Mouse (Mus musculus): Measurements from ENCODE around the gene Efemp2. TPM values are rescaled to one million over a fixed set of nuclear protein-coding genes. Genes with fewer than 3 reads are reported as not detected.

The Efemp2 gene
- polyA plus RNA-seq (2016; fragmentation: Nextera tagmentation; extraction: Ambion mirVana), result 57.9 and 68.9 TPM in 2 replicates

DNA sequence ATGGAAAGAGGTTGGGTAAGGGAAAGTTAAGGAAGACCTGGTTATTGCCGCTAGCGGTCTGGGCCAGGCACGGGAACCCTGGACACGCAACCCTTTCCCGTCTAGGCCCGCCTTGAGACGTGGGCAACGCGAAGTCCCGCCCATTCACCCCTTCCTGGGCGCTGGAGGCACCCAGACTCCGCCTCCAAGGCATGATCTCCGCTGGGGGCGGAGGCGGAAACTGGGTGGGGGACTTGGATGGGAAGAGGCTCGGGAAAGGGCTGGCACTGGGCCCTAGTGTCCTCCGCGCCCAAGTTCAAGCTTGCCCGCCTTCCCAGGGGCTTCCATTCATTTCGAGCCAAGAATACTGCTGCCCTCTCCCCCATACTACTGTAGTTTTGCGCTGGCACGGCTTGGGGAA lies at the start of gene Efemp2:
Gene Efemp2, plus strand, starts transcription at position 235 of the 400 bp plus-strand sequence.
- ATAC-seq (ENCODE audit: low FRiP score, low read depth), result peak; percentile 59
- H3K27ac ChIP-seq (replicated peaks), result peak within 1 kb of the TSS; percentile 71
- H3K4me1 ChIP-seq, result peaks cover 25% of the 10 kb centered on the region
- peak within 1 kb of the TSS; percentile 92 for H3K9ac ChIP-seq (replicated peaks)
- WGBS, result under 1% methylated on average over 22 of the region's 22 CpGs
- no peaks in the 10 kb centered on the region for H3K9me3 ChIP-seq
- H3K4me2 ChIP-seq (replicated peaks), result peak within 1 kb of the TSS; percentile 97
- H3K4me3 ChIP-seq, result peak within 1 kb of the TSS; percentile 63
- no peaks in the 10 kb centered on the region for H3K27me3 ChIP-seq
- H3K36me3 ChIP-seq, result peaks cover 6% of the 10 kb centered on the region; the same call in 1 of the 2 replicates

DNA sequence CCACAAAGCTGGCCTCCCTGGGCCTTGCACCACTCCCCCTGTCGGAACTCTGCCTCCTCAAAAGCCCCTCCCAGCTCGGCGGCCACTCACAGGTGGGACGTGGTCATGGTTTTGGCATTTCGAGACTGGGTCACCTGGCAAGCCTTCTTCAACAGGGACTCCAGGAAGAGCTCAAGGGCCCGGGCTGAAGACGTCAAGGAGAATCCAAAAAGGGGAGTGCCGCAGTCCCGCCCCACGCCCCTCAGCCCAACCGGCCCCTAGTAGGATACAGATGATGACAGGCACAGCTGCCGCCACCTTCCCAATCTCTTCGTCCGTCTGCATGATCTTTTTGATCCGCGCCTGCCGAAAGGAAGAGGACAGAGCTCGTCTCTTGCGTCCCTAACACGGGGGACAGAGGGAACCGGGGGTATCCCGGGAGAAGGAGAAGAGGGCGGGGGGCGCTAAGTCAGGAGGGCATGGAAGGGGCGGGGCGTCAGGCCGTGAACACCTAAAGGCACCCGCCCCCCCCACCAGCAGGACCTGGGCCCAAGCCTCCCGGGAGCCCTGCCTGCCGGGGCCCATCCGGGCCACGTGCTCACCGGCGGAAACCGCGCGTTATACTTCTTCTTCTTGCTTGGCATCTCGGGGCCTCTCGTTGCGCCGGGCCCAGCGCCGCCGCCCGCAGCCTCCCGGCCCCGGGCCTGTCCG lies 49.5 kb upstream of the Efemp2 start:
- H3K4me3 ChIP-seq, result peak overlapping the region; percentile 80
- ATAC-seq (ENCODE audit: low FRiP score, low read depth), result peak; percentile 14
- peak overlapping the region; percentile 95 for H3K4me2 ChIP-seq (replicated peaks)
- WGBS, result under 1% methylated on average over 39 of the region's 48 CpGs
- no peaks in the 10 kb centered on the region for H3K27me3 ChIP-seq
- peak overlapping the region; percentile 90 for H3K27ac ChIP-seq (replicated peaks)
- peaks cover 32% of the 10 kb centered on the region for H3K4me1 ChIP-seq
- H3K9me3 ChIP-seq, result no peaks in the 10 kb centered on the region
- peaks cover 53% of the 10 kb centered on the region for H3K36me3 ChIP-seq
- H3K9ac ChIP-seq (replicated peaks), result peak overlapping the region; percentile 86

GRCm38 (mm10) chr19:5424782-5425741 lies 48.7 kb upstream of the Efemp2 start, which contains the start of the genes Drap1 and AI837181:
TSS of gene Drap1 (minus strand) at chr19:5424979.
TSS of gene AI837181 (plus strand) at chr19:5425144.
- peak; percentile 92 for ATAC-seq (ENCODE audit: low FRiP score, low read depth)
- peak within 1 kb of the TSS; percentile 95 for H3K9ac ChIP-seq (replicated peaks)
- peak within 1 kb of the TSS; percentile 90 for H3K27ac ChIP-seq (replicated peaks)
- 1% methylated on average over 55 of the region's 87 CpGs for WGBS
- peaks cover 32% of the 10 kb centered on the region for H3K4me1 ChIP-seq
- no peaks in the 10 kb centered on the region for H3K9me3 ChIP-seq
- H3K4me3 ChIP-seq, result peak within 1 kb of the TSS; percentile 80
- H3K36me3 ChIP-seq, result peaks cover 44% of the 10 kb centered on the region
- H3K4me2 ChIP-seq (replicated peaks), result peak within 1 kb of the TSS; percentile 95
- no peaks in the 10 kb centered on the region for H3K27me3 ChIP-seq

DNA sequence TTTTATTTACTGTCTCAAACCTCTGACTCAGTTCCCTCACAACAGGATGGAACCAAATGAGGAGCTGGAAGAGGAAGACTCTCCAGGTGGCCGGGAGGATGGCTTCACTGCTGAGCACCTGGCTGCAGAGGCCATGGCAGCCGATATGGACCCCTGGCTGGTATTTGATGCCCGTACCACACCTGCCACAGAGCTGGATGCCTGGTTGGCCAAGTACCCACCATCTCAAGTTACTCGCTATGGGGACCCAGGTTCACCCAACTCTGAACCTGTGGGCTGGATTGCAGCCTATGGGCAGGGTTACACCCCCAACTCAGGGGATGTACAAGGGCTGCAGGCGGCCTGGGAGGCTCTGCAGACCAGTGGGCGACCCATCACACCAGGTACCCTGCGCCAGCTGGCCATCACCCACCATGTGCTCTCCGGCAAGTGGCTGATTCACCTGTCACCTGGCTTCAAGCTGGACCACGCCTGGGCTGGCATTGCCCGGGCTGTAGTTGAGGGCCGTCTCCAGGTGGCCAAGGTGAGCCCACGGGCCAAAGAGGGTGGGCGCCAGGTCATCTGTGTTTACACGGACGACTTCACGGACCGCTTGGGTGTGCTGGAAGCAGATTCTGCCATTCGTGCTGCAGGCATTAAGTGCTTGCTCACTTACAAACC lies 47.7 kb upstream of the Efemp2 start:
- WGBS, result 90% methylated on average over 18 of the region's 18 CpGs
- ATAC-seq (ENCODE audit: low FRiP score, low read depth), result no peak

GRCm38 (mm10) chr19:5426640-5427290 lies 47.0 kb upstream of the Efemp2 start:
- H3K27ac ChIP-seq (replicated peaks), result 0 out of 2 replicates have a peak overlapping the region, but pooled peaks have one; percentile 4

More for the DNA sequence above, 47.7 kb upstream of the Efemp2 start:
- no peaks in the 10 kb centered on the region for H3K27me3 ChIP-seq
- peaks cover 35% of the 10 kb centered on the region for H3K36me3 ChIP-seq
- H3K4me3 ChIP-seq, result peak overlapping the region; percentile 80
- no peaks in the 10 kb centered on the region for H3K9me3 ChIP-seq
- H3K4me1 ChIP-seq, result peaks cover 32% of the 10 kb centered on the region
- H3K27ac ChIP-seq (replicated peaks), result peak overlapping the region; percentile 80; the same call in 1 of the 2 replicates
- peak overlapping the region; percentile 95 for H3K9ac ChIP-seq (replicated peaks)
- peak overlapping the region; percentile 79 for H3K4me2 ChIP-seq (replicated peaks)

DNA sequence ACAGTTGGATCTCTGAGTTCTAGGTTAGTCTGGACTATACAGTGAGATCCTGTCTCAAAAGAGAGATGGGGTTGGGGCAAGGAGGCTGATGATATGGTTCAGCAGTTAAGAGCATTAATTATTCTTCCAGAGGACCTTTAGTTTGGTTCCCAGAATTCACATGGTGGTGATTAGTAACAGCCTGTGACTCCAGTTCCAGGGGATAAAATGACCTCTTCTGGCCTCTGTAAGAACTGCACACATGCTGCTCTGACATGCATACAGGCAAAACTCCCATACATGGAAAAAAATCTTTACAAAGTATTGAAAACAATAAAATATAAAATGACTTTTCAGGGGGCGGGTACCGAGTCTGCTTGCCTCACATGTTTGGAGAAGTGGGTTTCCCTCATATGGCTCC lies 45.7 kb upstream of the Efemp2 start:
- H3K27ac ChIP-seq (replicated peaks), result no peak overlapping the region
- no peaks in the 10 kb centered on the region for H3K9me3 ChIP-seq
- peaks cover 19% of the 10 kb centered on the region for H3K36me3 ChIP-seq
- H3K27me3 ChIP-seq, result no peaks in the 10 kb centered on the region
- peaks cover 29% of the 10 kb centered on the region for H3K4me1 ChIP-seq
- no peak overlapping the region for H3K4me3 ChIP-seq
- ATAC-seq (ENCODE audit: low FRiP score, low read depth), result no peak
- WGBS, result 82% methylated on average over 2 of the region's 2 CpGs
- H3K9ac ChIP-seq (replicated peaks), result no peak overlapping the region
- no peak overlapping the region for H3K4me2 ChIP-seq (replicated peaks)

More at GRCm38 (mm10) chr19:5426640-5427290, 47.0 kb upstream of the Efemp2 start:
- H3K4me2 ChIP-seq (replicated peaks), result peak overlapping the region; percentile 79
- H3K36me3 ChIP-seq, result peaks cover 29% of the 10 kb centered on the region
- no peak overlapping the region; the same call in 1 of the 2 replicates for H3K9ac ChIP-seq (replicated peaks)
- WGBS, result 90% methylated on average over 13 of the region's 13 CpGs
- H3K27me3 ChIP-seq, result no peaks in the 10 kb centered on the region
- no peak for ATAC-seq (ENCODE audit: low FRiP score, low read depth)
- H3K4me3 ChIP-seq, result peak overlapping the region; percentile 12; the same call in 1 of the 2 replicates
- H3K4me1 ChIP-seq, result peaks cover 32% of the 10 kb centered on the region
- no peaks in the 10 kb centered on the region for H3K9me3 ChIP-seq

GRCm38 (mm10) chr19:5429219-5429618 lies 44.5 kb upstream of the Efemp2 start:
- Histone ChIP-seq H3K27ac (replicated peaks) (no peak overlapping the region), H3K4me3 (no peak overlapping the region), H3K4me2 (replicated peaks) (no peak overlapping the region), H3K36me3 (peaks cover 14% of the 10 kb centered on the region), H3K27me3 (0 out of 2 replicates have a peak, but pooled peaks cover 3% of the 10 kb centered on the region), H3K9me3 (no peaks in the 10 kb centered on the region), H3K9ac (replicated peaks) (no peak overlapping the region), H3K4me1 (peaks cover 25% of the 10 kb centered on the region)
- ATAC-seq (ENCODE audit: low FRiP score, low read depth), result no peak
- WGBS, result 88% methylated on average over 4 of the region's 4 CpGs

GRCm38 (mm10) chr19:5429806-5430205 lies 43.9 kb upstream of the Efemp2 start:
- ATAC-seq (ENCODE audit: low FRiP score, low read depth), result no peak
- WGBS, result 78% methylated on average over 8 of the region's 8 CpGs
- Histone ChIP-seq H3K27ac (replicated peaks) (no peak overlapping the region), H3K9ac (replicated peaks) (no peak overlapping the region), H3K9me3 (no peaks in the 10 kb centered on the region), H3K4me2 (replicated peaks) (no peak overlapping the region), H3K36me3 (peaks cover 14% of the 10 kb centered on the region), H3K4me3 (no peak overlapping the region), H3K27me3 (peaks cover 5% of the 10 kb centered on the region; the same call in 1 of the 2 replicates), H3K4me1 (peaks cover 25% of the 10 kb centered on the region)

GRCm38 (mm10) chr19:5430408-5430807 lies 43.3 kb upstream of the Efemp2 start:
- ATAC-seq (ENCODE audit: low FRiP score, low read depth), result no peak
- Histone ChIP-seq H3K27ac (replicated peaks) (no peak overlapping the region), H3K36me3 (peaks cover 14% of the 10 kb centered on the region), H3K9me3 (no peaks in the 10 kb centered on the region), H3K4me2 (replicated peaks) (no peak overlapping the region), H3K4me3 (no peak overlapping the region), H3K4me1 (peaks cover 25% of the 10 kb centered on the region), H3K9ac (replicated peaks) (no peak overlapping the region), H3K27me3 (peaks cover 5% of the 10 kb centered on the region; the same call in 1 of the 2 replicates)
- 97% methylated on average over 1 of the region's 1 CpGs for WGBS

DNA sequence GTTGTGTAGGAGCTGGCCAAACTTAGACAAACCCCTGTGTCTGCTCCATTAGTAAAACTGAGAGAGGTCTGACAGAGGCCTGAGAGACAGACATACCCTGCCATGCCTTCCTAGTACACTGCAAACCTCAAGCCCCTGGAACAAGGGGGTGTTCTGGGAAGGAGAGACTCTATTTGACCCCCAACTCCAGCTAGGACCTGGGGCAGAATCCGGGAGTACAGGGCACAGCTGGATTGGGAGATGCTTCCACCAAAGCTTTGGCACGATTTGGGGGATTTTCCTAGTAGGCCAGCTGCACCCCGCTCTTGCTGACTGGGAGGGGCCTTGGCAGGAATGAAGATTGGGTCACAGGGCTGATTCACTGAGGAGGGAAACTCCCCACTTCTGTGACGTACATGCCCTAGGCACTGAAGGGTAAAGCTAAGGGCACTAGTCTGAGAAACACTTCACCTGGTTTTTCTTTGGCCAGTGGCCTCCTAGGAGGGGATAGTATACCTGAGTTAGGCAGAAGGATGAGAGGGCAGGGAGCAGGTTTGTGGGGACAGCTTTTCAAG lies 41.8 kb upstream of the Efemp2 start:
- no peak overlapping the region for H3K27ac ChIP-seq (replicated peaks)
- H3K4me2 ChIP-seq (replicated peaks), result no peak overlapping the region
- no peak for ATAC-seq (ENCODE audit: low FRiP score, low read depth)
- WGBS, result 70% methylated on average over 4 of the region's 4 CpGs
- peaks cover 10% of the 10 kb centered on the region for H3K4me1 ChIP-seq
- H3K36me3 ChIP-seq, result peaks cover 4% of the 10 kb centered on the region
- H3K9me3 ChIP-seq, result no peaks in the 10 kb centered on the region
- H3K9ac ChIP-seq (replicated peaks), result no peak overlapping the region
- no peak overlapping the region for H3K4me3 ChIP-seq
- peaks cover 5% of the 10 kb centered on the region; the same call in 1 of the 2 replicates for H3K27me3 ChIP-seq

Measured in midbrain, embryonic 12.5 days (tissue).